Mouse (Mus musculus) liver, adult 2 months (tissue): ENCODE measurements around the gene Sec1.

ENCODE experiments used
- CTCF ChIP-seq: fragments of 200-500 bp; IDR thresholded peaks from 2 replicates; pipeline ENCODE4 v1.5.1; 2011; ENCODE audit warnings: low read depth, low read length, control low read depth
- POLR2A ChIP-seq: fragments of 200-500 bp; IDR thresholded peaks from 2 replicates; pipeline ENCODE4 v1.6.1; 2011; ENCODE audit warnings: low read length, control low read depth; ENCODE audit not compliant: insufficient read depth; ENCODE audit errors: extremely low read depth

GRCm38 (mm10) chr7:45716952-45717917 lies 23.0 kb upstream of the Sec1 start:
- no peak for TF ChIP-seq CTCF
- TF ChIP-seq POLR2A: no peak
